Mouse (Mus musculus) spleen, adult 18-20 months (tissue): ENCODE data around the gene Elmo1.

ENCODE experiments used
- DNase-seq, 2 experiments: peaks; one replicate each; pipeline ENCODE4 v3.0.0; 2022; ENCODE audit warnings: mixed read lengths in 2 of 2

Elmo1 gene

GRCm38 (mm10) chr13:20635646-20636045 is 545.2 kb downstream of the Elmo1 start:
- DNase-seq = no peak
